Mouse (Mus musculus): ENCODE measurements at regions not wholly inside any gene's neighbourhood (a gene's known extent, or its start where the extent isn't known, plus 50 kb on each side); places are given as distances from the start of the nearest gene placed in this dataset.

DNA sequence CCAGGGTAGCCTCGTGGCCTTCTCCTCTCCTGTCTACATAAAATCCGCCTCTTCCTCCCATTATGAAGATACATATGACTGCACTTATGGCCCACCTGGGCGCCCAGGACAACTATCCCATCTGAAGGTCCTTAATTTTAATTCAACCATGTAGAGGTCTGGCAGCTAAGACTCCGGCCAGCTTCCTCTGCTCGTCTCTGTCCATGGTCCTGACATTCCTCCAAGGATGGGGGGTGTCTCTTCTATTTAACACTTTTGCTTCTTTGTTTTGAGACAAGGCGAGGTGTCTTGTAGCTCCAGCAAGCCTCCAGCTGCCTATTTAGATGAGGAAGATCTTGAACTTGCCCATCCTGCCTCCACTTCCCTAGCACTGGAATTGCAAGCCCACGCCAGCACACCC is 83.0 kb upstream of the Unc5b start:
- DNase-seq (ENCODE audit: low spot score, missing footprints) = no peak
- H3K27me3 ChIP-seq (ENCODE audit: control insufficient read depth, insufficient read depth, low read length) = peaks cover 8% of the 10 kb centered on the region; the same call in 1 of the 2 replicates

GRCm38 (mm10) chr10:60913456-60913900 is 82.1 kb upstream of the Unc5b start:
- no peak overlapping the region for H3K27ac ChIP-seq (ENCODE audit: low read depth, low read length)
- 86% methylated on average over 11 of the region's 11 CpGs for WGBS

More for the DNA sequence above, 83.0 kb upstream of the Unc5b start:
- Histone ChIP-seq H3K9ac (ENCODE audit: low read length) (no peak overlapping the region), H3K36me3 (ENCODE audit: control insufficient read depth, insufficient read depth, low read length) (no peaks in the 10 kb centered on the region), H3K4me3 (ENCODE audit: low read depth, low read length) (no peak overlapping the region), H3K27ac (ENCODE audit: low read depth, low read length) (no peak overlapping the region), H3K4me2 (no peak overlapping the region), H3K9me3 (ENCODE audit: control insufficient read depth, low read length) (no peaks in the 10 kb centered on the region), H3K4me1 (ENCODE audit: control insufficient read depth, insufficient read depth, low read length) (peaks cover 18% of the 10 kb centered on the region)
- 35% methylated on average over 7 of the region's 7 CpGs for WGBS
- no peak for ATAC-seq (ENCODE audit: low FRiP score)

GRCm38 (mm10) chr10:60904351-60904750 is 73.0 kb upstream of the Unc5b start:
- no peaks in the 10 kb centered on the region for H3K9me3 ChIP-seq (ENCODE audit: control insufficient read depth, low read length)
- WGBS = 84% methylated on average over 7 of the region's 7 CpGs
- DNase-seq (ENCODE audit: low spot score, missing footprints) = no peak
- no peak for ATAC-seq (ENCODE audit: low FRiP score)
- H3K36me3 ChIP-seq (ENCODE audit: control insufficient read depth, insufficient read depth, low read length) = no peaks in the 10 kb centered on the region
- H3K9ac ChIP-seq (ENCODE audit: low read length) = no peak overlapping the region
- H3K4me1 ChIP-seq (ENCODE audit: control insufficient read depth, insufficient read depth, low read length) = no peaks in the 10 kb centered on the region
- H3K27me3 ChIP-seq (ENCODE audit: control insufficient read depth, insufficient read depth, low read length) = no peaks in the 10 kb centered on the region
- no peak overlapping the region for H3K4me2 ChIP-seq
- no peak overlapping the region for H3K4me3 ChIP-seq (ENCODE audit: low read depth, low read length)
- no peak overlapping the region for H3K27ac ChIP-seq (ENCODE audit: low read depth, low read length)

More at GRCm38 (mm10) chr10:60913456-60913900, 82.1 kb upstream of the Unc5b start:
- DNase-seq (ENCODE audit: low spot score, missing footprints) (no peak), ATAC-seq (ENCODE audit: low FRiP score) (no peak)
- peaks cover 6% of the 10 kb centered on the region; the same call in 1 of the 2 replicates for H3K27me3 ChIP-seq (ENCODE audit: control insufficient read depth, insufficient read depth, low read length)
- H3K36me3 ChIP-seq (ENCODE audit: control insufficient read depth, insufficient read depth, low read length) = no peaks in the 10 kb centered on the region
- no peak overlapping the region for H3K4me3 ChIP-seq (ENCODE audit: low read depth, low read length)
- H3K9ac ChIP-seq (ENCODE audit: low read length) = no peak overlapping the region
- peaks cover 16% of the 10 kb centered on the region for H3K4me1 ChIP-seq (ENCODE audit: control insufficient read depth, insufficient read depth, low read length)
- no peak overlapping the region for H3K4me2 ChIP-seq
- H3K9me3 ChIP-seq (ENCODE audit: control insufficient read depth, low read length) = no peaks in the 10 kb centered on the region

GRCm38 (mm10) chr10:60900992-60901391 is 69.6 kb upstream of the Unc5b start:
- Histone ChIP-seq H3K27ac (ENCODE audit: low read depth, low read length) (no peak overlapping the region), H3K36me3 (ENCODE audit: control insufficient read depth, insufficient read depth, low read length) (no peaks in the 10 kb centered on the region), H3K4me1 (ENCODE audit: control insufficient read depth, insufficient read depth, low read length) (no peaks in the 10 kb centered on the region), H3K27me3 (ENCODE audit: control insufficient read depth, insufficient read depth, low read length) (no peaks in the 10 kb centered on the region), H3K4me2 (no peak overlapping the region), H3K9ac (ENCODE audit: low read length) (no peak overlapping the region), H3K9me3 (ENCODE audit: control insufficient read depth, low read length) (no peaks in the 10 kb centered on the region), H3K4me3 (ENCODE audit: low read depth, low read length) (no peak overlapping the region)
- ATAC-seq (ENCODE audit: low FRiP score) = no peak
- DNase-seq (ENCODE audit: low spot score, missing footprints) = no peak
- 80% methylated on average over 2 of the region's 2 CpGs for WGBS

- H3K9ac ChIP-seq (ENCODE audit: low read length) = peak overlapping the region; percentile 39; the same call in 1 of the 2 replicates
- H3K4me1 ChIP-seq (ENCODE audit: control insufficient read depth, insufficient read depth, low read length) = peaks cover 12% of the 10 kb centered on the region
- no peaks in the 10 kb centered on the region for H3K36me3 ChIP-seq (ENCODE audit: control insufficient read depth, insufficient read depth, low read length)
- peak; percentile 90 for ATAC-seq (ENCODE audit: low FRiP score)
- no peak for DNase-seq (ENCODE audit: low spot score, missing footprints)
- H3K27ac ChIP-seq (ENCODE audit: low read depth, low read length) = peak overlapping the region; percentile 16; the same call in 1 of the 2 replicates
- no peak overlapping the region; the same call in 1 of the 2 replicates for H3K4me2 ChIP-seq
- no peak overlapping the region for H3K4me3 ChIP-seq (ENCODE audit: low read depth, low read length)
- 33% methylated on average over 4 of the region's 4 CpGs for WGBS
- H3K9me3 ChIP-seq (ENCODE audit: control insufficient read depth, low read length) = no peaks in the 10 kb centered on the region
- H3K27me3 ChIP-seq (ENCODE audit: control insufficient read depth, insufficient read depth, low read length) = no peaks in the 10 kb centered on the region
These were observed 62.4 kb upstream of the Unc5b start for GRCm38 (mm10) chr10:60893810-60894147.

DNA sequence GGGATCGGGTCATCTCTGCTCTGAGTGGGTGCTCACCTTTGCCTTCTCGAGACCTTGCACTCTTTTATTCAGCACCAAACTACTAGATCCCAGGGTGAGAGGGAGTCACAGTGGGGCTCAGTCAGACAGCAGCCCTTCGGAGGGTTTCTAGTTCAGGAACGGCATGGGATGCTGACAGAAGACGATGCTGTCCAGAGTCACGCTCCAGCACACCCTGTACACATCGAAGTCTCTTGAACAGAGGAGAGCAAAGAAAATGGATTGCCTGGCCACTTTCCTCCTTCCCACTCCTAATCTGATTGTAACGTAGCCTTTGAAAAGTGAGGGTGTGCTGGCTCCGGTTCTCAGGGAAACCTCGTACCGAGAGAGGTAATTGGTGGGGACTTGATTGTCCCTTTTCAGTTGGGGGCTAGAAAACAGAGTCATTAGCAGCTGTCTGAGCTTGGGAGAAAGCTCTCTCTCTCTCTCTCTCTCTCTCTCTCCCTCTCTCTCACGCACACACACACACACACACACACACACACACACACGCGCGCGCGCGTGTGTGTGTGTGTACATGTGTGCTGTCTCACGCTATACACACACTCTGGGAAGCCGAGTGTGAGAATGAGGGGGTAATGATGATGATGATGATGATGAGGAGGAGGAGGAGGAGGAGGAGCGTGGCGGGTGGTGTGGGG is 61.9 kb upstream of the Unc5b start:
- Histone ChIP-seq H3K36me3 (ENCODE audit: control insufficient read depth, insufficient read depth, low read length) (no peaks in the 10 kb centered on the region), H3K4me1 (ENCODE audit: control insufficient read depth, insufficient read depth, low read length) (peaks cover 12% of the 10 kb centered on the region), H3K9me3 (ENCODE audit: control insufficient read depth, low read length) (no peaks in the 10 kb centered on the region), H3K9ac (ENCODE audit: low read length) (no peak overlapping the region), H3K27me3 (ENCODE audit: control insufficient read depth, insufficient read depth, low read length) (no peaks in the 10 kb centered on the region), H3K27ac (ENCODE audit: low read depth, low read length) (no peak overlapping the region), H3K4me3 (ENCODE audit: low read depth, low read length) (no peak overlapping the region), H3K4me2 (no peak overlapping the region; the same call in 1 of the 2 replicates)
- DNase-seq (ENCODE audit: low spot score, missing footprints) (peak; percentile 87), ATAC-seq (ENCODE audit: low FRiP score) (peak; percentile 61)
- WGBS = 50% methylated on average over 22 of the region's 22 CpGs

GRCm38 (mm10) chr10:60892730-60893129 is 61.3 kb upstream of the Unc5b start:
- no peaks in the 10 kb centered on the region for H3K9me3 ChIP-seq (ENCODE audit: control insufficient read depth, low read length)
- peaks cover 12% of the 10 kb centered on the region for H3K4me1 ChIP-seq (ENCODE audit: control insufficient read depth, insufficient read depth, low read length)
- 57% methylated on average over 4 of the region's 4 CpGs for WGBS
- DNase-seq (ENCODE audit: low spot score, missing footprints) (no peak), ATAC-seq (ENCODE audit: low FRiP score) (no peak)
- no peak overlapping the region for H3K4me2 ChIP-seq
- no peak overlapping the region for H3K9ac ChIP-seq (ENCODE audit: low read length)
- H3K27ac ChIP-seq (ENCODE audit: low read depth, low read length) = no peak overlapping the region
- H3K4me3 ChIP-seq (ENCODE audit: low read depth, low read length) = no peak overlapping the region
- H3K27me3 ChIP-seq (ENCODE audit: control insufficient read depth, insufficient read depth, low read length) = no peaks in the 10 kb centered on the region
- no peaks in the 10 kb centered on the region for H3K36me3 ChIP-seq (ENCODE audit: control insufficient read depth, insufficient read depth, low read length)

DNA sequence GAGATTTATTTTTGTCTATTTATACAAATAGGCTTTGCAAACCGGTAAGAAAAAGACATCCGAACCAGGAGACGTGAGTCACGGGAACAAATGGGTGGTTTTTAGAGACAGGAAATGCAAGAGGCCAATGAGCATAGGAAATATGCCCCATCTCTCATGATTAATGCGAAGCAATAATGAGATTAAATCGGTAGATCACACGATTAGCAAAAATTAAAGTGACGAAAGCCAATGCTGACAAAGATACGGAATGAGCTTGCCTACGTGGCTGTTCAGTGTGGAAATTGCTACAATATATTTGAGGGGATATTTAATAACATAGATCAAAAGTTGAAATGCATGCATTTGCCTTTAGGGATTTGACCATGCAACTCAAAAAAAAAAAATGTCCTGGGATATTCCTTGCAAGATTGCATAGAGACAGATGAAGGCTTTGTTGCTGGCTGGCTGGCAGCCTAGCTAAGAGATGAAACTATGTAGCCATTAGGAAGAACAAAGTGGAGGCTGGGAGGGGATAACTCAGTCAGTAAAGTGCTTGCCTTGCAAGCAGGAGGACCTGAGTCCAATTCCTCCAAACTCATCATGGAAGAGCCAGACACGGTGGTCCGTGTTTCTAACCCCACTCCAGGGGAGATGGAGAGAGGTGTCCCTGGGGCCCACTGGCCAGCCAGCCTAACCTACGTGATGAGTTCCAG is 60.2 kb upstream of the Unc5b start:
- H3K4me2 ChIP-seq = no peak overlapping the region
- H3K4me3 ChIP-seq (ENCODE audit: low read depth, low read length) = no peak overlapping the region
- DNase-seq (ENCODE audit: low spot score, missing footprints) = peak; percentile 75
- no peak for ATAC-seq (ENCODE audit: low FRiP score)
- 87% methylated on average over 13 of the region's 13 CpGs for WGBS
- H3K27ac ChIP-seq (ENCODE audit: low read depth, low read length) = no peak overlapping the region
- H3K4me1 ChIP-seq (ENCODE audit: control insufficient read depth, insufficient read depth, low read length) = peaks cover 13% of the 10 kb centered on the region
- H3K36me3 ChIP-seq (ENCODE audit: control insufficient read depth, insufficient read depth, low read length) = no peaks in the 10 kb centered on the region
- H3K9me3 ChIP-seq (ENCODE audit: control insufficient read depth, low read length) = no peaks in the 10 kb centered on the region
- H3K27me3 ChIP-seq (ENCODE audit: control insufficient read depth, insufficient read depth, low read length) = no peaks in the 10 kb centered on the region
- no peak overlapping the region for H3K9ac ChIP-seq (ENCODE audit: low read length)

DNA sequence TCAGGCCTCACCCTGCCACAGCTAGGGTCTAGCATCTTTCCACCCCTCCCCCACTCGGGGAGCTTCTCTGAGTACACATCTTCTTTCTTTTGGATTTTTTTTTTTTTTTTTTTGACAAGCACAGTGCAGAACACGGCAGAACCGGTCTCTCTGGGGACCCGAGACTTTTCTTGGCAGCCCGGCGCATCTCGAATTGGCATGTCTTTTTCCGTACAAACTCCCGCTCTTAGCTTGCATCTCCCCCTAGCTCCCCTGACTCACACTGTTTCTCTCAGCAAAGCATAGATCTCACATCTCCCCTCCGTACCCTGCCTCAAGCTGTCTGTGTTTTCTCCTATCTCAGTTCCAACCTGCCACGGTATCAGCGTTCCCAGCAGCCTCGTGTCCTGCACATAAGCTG is 58.4 kb upstream of the Unc5b start:
- no peak for DNase-seq (ENCODE audit: low spot score, missing footprints)
- 84% methylated on average over 13 of the region's 13 CpGs for WGBS

More for the DNA sequence above, 58.4 kb upstream of the Unc5b start:
- H3K4me1 ChIP-seq (ENCODE audit: control insufficient read depth, insufficient read depth, low read length) = peaks cover 22% of the 10 kb centered on the region
- no peak for ATAC-seq (ENCODE audit: low FRiP score)
- no peak overlapping the region for H3K4me2 ChIP-seq
- no peak overlapping the region for H3K27ac ChIP-seq (ENCODE audit: low read depth, low read length)
- no peak overlapping the region for H3K9ac ChIP-seq (ENCODE audit: low read length)
- H3K4me3 ChIP-seq (ENCODE audit: low read depth, low read length) = no peak overlapping the region
- no peaks in the 10 kb centered on the region for H3K9me3 ChIP-seq (ENCODE audit: control insufficient read depth, low read length)
- H3K36me3 ChIP-seq (ENCODE audit: control insufficient read depth, insufficient read depth, low read length) = no peaks in the 10 kb centered on the region
- H3K27me3 ChIP-seq (ENCODE audit: control insufficient read depth, insufficient read depth, low read length) = no peaks in the 10 kb centered on the region

Measured in midbrain, embryonic 11.5 days (tissue).